Mouse (Mus musculus) c-Kit-positive CD71-positive TER-119-positive erythroid progenitor cells, embryonic 14.5 days (primary cell): ENCODE results near the gene Knstrn.

Experiments used
- DNase-seq: peaks from one replicate; pipeline ENCODE4 v3.0.0-alpha.2; 2013; ENCODE audit warnings: low spot score

Knstrn gene

DNA sequence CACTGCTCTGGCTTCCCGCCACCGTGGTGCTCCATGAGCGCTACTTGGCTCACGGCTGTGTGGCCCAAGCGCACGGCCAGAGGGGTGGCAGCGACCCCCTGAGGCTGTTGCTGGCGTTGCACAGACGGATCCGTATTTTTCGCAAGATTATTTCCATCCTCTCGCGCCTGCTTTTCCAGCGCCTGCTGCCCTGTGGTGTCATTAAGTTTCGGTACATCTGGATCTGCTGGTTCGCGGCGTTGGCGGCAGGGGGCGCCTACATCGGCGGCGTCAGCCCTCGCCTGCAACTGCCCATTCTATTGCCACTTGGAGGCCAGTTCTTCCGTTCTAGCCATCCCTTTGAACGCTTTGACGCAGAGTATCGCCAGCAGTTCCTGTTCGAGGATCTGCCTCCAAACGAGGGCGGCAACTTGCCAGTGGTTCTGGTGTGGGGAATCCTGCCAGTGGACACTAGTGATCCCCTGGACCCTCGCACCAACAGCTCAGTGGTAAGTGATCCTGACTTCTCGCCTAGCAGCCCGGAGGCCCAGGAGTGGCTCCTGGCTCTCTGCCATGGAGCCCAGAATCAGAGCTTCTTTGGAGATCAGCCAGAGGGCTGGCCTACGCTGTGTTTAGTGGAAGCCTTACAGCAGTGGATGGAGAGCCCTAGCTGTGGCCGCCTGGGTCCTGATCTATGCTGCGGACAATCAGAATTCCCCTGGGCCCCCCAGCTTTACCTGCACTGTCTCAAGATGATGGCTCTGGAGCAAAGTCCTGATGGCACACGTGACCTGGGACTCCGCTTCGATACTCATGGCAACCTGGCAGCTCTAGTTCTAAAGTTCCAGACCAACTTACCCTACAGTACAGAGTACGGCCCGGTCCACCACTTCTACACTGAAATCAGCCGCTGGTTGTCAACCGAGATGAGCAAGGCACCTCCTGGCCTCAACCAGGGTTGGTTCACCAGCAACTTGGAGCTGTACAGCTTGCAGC lies 23.0 kb upstream of the Knstrn start:
- DNase-seq = peak; percentile 49

DNA sequence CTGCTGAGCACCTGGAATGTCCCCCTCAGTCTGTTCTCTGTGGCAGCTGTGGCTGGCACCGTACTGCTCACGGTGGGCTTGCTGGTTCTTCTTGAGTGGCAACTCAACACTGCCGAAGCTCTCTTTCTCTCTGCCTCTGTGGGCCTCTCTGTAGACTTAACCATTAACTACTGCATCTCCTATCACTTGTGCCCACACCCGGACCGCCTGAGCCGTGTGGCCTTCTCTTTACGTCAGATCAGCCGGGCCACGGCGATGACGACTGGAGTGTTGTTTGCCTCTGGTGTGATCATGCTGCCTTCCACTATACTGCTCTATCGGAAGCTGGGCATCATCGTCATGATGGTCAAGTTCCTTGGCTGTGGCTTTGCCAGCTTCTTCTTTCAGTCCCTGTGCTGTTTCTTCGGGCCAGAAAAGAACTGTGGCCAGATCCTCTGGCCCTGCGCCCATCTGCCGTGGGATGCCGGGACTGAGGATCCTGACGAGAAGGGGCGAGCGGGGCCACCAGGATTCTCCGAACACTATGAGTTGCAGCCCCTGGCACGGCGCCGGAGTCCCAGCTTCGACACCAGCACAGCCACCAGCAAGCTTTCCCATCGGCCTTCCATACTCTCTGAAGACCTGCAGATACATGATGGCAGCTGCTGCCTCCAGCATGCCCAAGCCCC lies 22.1 kb upstream of the Knstrn start:
- DNase-seq = no peak

DNA sequence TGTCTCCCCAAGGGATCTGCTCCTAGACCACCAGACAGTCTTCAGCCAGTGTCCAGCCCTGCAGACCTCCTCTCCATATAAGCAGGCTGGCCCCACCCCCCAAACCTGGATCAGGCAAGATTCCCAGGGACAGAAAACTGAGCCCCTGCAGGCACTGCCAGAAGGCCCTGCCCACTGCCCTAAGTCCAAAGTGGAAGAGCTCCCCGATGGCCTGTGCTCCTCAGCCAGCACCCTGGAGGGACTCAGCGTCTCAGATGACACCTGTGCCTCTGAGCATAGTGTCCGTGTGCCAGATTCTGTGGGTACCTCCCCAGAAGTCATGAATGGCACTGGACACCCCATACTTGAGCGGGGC lies 21.6 kb upstream of the Knstrn start:
- no peak for DNase-seq

DNA sequence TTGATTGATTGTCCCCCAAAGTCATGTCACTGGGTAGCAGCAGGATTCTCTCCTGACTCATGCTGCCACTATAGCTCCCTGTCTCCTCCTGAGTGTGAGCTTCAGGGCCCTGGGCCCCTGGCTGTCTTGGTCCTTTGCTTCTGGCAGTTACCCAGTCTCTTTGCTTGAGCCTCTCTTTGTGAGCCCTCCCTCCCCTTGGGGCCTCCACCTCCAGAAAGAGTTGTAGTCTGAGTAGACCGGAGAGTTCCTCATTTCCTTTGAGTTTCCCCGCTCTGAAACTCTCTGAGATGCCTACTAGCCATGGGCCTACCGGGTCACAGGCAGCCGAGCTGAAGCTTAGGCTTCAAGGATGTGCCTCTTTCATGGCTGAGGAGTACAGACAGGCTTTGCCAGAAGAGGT lies 20.2 kb upstream of the Knstrn start:
- DNase-seq = no peak

DNA sequence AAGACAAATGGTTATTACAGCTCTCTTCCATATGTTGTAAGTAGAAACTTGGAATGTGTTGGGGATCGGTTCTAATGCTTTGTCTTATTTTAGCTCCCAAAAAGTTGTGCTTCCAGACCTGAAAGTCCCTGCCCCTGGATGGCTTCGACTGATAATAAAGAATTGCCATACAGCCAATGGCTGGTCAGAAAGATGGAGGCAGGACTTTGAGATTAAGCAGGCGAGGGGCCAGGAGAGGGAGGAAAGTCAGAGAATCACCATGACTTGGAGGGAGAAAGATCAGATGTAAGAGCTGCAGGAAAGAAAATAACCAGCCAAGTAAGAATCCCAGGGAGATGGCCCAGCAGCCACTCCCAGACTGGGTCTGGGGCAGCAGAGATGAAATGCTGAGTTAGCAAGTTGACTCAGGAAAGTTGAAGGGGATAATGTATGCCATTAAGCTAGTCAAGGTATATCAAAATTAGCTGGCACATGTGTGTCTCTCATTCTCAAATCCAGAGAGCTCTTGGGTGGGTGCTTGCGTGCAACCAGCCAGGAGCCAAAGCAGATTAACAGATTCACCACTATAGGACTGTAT lies 11.2 kb upstream of the Knstrn start:
- peak; percentile 71 for DNase-seq

DNA sequence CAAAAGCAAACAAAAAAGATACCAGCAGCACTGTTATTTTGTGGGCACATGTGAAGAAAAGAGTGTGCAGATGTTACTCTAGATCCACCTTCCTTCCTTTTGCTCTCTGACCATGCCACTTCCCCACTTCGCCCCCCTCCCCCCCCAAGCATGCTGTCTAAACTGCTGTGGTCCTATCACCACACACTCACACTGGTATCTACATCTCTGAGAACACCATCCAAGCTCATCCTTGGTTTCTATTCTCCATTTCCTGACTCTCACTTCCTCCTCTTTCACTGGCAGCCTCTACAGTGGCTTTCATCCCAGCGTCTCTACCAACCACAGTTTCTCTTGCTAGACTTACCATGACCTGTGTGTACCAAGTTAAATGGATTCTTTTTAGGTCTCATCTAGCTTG lies 9.3 kb upstream of the Knstrn start:
- DNase-seq = no peak

DNA sequence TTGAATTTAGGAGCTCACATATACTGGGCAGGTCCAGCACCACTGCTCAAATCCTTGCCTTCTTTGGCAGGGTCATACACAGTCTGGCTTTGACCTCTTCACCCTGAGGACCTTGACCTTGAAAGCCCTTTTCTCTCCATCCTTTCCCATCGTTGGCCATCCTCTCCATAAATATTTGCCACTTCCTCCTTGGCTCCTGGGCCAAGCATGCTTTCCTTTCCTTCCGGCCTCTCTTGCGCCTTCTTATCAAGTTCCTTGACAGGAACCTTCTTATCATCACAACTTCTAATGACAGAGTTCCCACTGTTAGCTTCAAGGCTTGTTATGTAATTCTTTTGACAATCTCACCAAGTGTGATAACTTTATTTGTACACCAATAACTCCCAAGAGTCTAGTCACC lies 8.7 kb upstream of the Knstrn start:
- DNase-seq = no peak

DNA sequence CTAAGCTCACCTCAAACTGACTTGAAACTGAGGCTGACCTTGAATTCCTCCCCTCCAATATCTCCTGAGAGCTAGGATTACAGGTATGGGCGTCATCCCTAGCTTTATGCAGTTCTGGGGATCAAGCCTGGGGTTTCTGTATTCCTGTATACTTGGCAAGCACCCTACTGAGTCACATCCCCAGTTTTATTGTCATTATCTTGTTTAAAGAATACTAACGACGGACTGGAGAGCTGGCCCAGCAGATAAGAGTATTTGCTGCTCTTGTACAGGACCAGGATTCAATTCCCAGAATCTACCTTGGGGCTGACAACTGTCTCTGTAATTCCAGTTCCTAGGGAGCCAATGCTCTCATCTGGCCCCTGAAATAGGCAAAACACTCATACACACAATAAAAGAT lies 8.0 kb upstream of the Knstrn start:
- DNase-seq = no peak

DNA sequence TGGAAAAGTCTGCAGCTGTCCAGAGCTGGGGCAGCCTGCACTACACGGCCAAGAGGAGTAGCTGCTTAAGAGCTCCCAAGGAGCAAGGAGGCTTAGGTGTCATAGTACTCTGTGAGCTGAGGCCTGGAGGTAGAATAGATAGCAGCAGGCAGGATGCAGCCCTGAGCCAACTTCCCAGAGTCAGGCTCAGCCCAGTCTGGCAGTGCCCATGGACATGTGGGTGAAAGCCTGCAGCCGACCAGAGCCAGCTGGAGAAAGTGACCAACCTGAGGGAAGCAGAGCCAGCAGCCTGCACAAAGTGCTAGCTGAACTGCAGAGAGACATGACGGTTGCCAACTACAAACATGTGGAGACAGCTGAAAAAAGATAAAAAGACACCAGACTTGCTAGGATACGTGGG lies 6.9 kb upstream of the Knstrn start:
- no peak for DNase-seq

DNA sequence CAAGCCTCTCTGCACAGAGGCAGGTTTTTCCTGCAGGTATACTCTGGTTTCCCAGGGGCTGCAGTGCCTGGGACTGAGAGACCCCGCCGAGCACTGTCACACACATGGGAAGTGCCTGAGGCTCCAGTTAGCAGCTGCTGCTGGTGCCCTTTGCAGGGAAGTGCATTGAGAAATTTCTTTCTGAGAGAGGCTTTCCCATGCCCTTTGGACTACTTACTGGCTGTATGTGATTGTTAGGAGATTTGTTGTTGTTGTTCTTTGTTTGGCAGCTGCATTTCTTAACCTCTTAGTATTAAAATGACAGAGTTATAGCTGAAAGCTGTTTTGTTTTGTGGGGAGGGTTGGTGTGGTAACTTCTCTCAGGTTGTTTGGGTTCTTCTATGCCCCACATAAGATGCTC lies 2.9 kb upstream of the Knstrn start:
- no peak for DNase-seq

DNA sequence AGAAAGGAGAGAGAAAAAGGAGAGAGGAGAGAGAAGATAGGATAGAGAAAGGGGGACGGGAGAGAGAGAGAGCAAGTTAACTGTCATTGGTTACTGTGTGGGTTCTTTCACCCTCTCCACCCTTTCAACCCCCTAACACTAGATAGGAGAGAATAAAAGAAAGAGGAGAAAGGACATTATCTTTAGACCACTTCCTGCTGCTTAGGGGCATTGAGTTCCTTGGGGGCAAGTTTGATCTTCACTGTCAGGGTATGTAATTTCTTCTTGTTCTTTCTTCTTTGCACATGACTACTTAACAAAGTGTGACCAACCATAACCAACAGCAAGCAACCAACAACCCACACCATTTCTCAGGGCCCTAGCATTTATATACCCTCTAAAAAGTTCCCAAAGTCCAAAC lies 1.1 kb upstream of the Knstrn start:
- no peak for DNase-seq

DNA sequence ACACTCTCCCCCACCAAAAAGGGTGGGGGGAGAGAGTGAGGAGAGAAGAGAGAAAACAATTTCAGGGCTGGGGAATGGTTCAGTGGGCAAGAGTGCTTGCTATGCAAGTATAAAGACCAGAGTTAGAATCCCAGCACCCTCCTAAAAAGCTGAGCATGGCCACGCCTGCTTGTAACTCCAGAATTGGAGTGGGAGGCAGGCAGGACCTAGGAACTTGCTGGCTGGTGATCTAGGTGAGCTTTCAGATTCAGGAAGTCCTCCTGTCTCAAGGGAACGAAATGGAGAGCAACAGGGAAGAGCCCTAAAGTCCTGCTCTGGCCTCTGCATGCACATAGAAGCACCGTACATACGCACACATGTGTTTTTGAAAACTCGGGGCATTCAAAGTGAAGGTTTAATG lies 9.0 kb downstream of the Knstrn start:
- DNase-seq = no peak

DNA sequence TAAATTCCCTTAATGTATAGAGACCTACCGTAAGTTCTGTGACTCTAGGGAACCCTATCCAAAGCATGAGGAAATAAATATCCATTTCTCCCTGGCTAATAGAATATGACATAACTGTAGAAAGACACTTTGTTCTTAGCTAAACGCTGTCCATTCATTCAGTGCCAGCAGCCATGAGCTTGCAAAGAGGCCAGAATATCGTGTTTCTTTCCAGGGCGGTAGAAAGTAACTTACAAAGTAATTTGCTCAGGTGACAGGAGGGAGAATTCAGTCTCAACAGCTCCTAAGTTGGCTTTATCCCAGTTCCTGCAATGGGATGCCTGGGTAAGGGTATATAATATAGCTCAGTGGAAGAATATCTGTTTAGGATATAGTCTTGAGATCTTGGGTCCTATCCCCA lies 10.6 kb downstream of the Knstrn start:
- no peak for DNase-seq

DNA sequence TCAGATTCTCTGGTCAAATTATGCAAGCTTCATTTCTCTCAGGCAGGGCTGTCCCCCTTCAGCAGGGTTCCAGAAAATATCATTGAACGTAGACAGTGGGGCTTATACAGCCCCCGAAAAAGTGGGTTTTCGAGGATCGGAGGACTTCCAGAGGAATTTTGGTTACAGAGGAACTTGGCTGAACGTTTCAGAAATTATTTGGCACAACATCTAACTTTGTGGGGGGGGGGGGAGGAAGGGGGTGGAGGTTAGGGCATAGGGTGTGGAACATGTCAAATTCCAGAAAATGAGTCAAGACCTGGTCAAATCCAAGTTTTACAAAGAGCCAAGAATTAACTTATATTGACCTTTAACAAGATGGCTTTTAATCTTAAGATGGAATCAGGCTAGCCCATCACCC lies 15.3 kb downstream of the Knstrn start:
- DNase-seq = no peak

DNA sequence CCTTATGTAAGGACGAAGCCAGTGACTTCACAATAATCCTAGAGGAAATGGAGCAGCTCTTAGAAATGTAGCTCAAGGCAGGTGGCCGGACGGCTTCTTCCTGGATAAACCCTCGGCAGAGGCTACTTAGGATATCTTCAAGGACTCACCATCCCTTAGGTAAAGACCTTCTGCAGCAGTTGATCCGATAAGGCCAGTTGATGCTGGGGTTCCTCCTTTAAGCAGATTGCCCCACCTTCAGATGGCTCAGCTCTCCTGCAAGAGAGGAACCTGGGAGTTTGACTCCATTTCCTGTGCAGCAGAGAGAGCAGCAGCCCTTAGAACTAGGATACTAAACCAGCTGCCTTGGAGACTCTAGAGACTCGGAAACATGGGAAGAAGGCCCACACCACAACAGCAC lies 20.3 kb downstream of the Knstrn start:
- no peak for DNase-seq

DNA sequence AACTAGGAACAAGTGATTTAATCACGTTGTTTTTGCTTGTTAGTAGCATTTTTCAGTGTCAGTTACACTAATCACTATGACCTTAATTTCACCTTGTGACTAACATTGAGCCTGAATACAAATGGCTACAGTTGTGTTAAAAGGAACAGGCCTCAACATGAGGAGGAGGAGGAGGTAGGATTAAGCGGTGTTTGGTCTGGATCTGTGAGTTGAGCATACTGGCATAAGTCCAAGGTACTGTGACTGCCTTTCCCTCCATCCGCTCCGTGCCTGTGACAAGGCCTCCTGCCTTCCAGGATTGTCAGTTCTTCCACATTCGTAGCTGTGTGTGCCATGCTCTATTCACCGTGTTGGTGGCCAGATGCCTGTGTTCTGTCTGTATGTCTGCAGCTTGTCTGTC lies 21.3 kb downstream of the Knstrn start:
- no peak for DNase-seq

DNA sequence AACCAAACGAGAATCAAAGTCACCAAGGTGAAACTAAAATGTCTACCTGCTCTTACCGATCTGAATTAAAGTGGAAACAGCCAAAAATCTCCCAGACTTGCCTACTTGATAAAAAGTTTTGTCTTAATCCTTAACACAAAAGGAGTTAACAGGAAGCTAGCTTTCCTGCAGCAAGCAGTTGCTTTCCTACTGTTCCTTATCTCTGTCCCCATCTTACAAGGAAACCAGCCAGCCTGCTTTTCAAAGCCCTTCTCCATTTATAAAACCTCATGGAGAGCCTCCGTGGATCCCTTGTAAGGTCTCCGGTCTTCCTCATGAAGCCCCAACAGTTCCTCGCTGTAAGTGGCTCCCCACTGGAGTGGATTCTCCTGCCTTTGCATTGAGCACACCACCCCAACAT lies 24.5 kb downstream of the Knstrn start:
- DNase-seq = no peak

DNA sequence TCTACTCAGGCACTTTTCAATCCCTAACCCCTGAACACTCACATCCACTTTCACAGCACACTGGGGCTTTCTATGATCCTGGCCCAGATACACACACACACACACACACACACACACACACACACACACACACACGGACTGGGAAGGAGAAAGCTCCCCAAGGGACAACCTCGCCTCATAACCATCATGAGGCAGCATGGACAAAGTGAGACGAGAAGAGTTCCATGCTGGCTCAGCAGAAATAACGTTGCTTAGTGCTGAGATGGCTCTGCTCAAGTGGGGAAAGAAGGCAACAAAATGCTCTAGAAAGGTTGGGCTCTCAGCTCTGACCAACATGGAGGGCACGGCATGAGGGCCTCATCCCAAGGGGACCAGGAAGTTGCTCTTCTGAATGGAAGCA lies 27.4 kb downstream of the Knstrn start:
- DNase-seq = no peak

DNA sequence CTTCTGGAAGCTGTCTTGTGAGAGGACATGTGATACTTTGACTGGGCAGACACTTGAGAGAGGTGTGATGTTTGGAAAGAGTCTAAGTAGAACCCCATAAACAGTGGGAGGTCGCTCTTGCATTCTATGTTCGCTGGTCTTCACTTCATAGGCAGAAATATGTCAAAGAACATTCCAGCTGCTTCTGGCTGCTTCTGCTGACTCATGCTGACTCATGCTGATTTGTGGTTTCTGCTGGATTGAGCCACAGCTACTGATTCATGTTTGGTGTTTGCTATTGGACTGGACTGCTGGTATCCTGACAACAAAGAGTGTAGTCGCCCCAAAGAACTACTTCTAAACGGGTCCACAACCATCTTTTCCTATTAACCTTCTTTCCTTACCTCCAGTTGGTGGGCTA lies 28.0 kb downstream of the Knstrn start:
- DNase-seq = peak; percentile 75

DNA sequence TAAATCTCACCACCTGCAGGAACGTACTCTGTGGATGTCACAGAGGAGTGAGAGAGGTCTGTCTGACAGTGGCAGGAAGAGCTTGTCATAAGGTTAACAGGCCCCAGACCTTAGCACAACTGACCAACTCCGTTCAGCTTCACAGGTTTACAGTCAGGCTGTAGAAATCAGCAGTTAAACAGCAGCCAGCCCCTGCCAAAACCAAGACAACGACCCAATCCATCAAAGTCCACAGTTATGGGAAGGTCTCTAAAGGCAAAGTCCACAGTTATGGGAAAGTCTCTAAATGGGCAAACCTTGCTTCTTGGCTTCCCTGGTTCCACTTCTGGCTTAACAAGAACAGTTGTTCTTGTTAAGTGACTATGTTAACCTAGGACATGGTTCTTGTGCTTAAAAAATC lies 30.6 kb downstream of the Knstrn start:
- DNase-seq = no peak

DNA sequence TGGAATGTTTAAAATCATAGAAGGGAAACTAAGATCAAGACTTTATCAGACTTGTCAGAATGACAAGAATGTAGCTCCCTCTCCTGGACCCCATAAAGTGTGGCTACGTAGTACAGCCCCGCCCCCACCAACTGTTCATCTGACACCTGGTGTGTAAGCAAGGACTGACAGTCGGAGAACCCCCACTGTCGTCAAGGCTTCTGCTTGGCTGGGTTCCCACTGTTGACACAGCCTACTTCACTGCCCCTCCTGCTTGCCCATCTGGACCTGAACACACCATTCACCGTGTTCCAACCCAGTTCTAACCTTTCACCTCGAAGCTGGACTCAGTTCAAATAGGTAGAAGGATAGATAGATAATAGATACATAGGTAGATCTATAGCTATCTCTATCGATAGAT lies 32.4 kb downstream of the Knstrn start:
- DNase-seq = no peak

DNA sequence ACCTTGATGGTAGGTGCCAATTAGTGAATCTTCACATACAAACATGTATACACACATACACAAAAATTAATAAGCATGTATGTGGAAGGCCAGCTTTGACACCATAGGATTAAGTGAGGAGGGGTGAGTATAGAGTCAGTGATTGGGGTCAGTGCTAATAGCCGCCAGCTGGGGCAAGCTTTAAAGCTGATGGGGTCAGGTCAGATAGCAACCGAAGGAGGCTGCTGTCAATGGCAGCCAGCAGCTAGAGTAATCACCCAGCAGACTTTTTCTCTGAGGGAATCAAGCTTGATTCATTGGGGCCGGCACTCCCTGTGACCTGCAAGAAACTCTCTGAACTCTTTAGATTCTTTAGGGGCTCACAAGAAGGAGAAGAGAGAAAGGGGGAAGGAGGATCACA lies 38.0 kb downstream of the Knstrn start:
- DNase-seq = no peak
